Mouse (Mus musculus) lung, adult 2 months (tissue): ENCODE data around the gene Uso1. TPM values are rescaled to one million over a fixed set of nuclear protein-coding genes. Genes with fewer than 3 reads are reported as not detected.
"Not testable (repeated sequence)": the region's sequence is repeated elsewhere in the genome, so short reads cannot be mapped to it uniquely, and the experiment has no call there.

Experiments used
- DNase-seq: peaks from one replicate; pipeline ENCODE4 v3.0.0; 2022
- H3K4me1 ChIP-seq: fragments of 200-500 bp; 2 replicates; pipeline ENCODE4 v1.6.1; 2011; ENCODE audit warnings: low read length; ENCODE audit not compliant: control insufficient read depth, insufficient read depth
- H3K4me3 ChIP-seq: fragments of 200-500 bp; replicated peaks from 2 replicates; pipeline ENCODE3; 2011; ENCODE audit warnings: low read depth, mild to moderate bottlenecking, control low read depth, low read length; ENCODE audit errors: extremely low read depth
- CTCF ChIP-seq: fragments of 200-500 bp; IDR thresholded peaks from 2 replicates; pipeline ENCODE4 v1.5.1; 2011; ENCODE audit warnings: mild to moderate bottlenecking, low read length, control low read depth; ENCODE audit not compliant: insufficient read depth
- POLR2A ChIP-seq: fragments of 200-500 bp; IDR thresholded peaks from 2 replicates; pipeline ENCODE4 v1.6.1; 2011; ENCODE audit warnings: low read depth, mild to moderate bottlenecking, control low read depth, low read length, borderline replicate concordance; ENCODE audit errors: extremely low read depth
- WGBS: fragments of 180-500 bp; shearing (Covaris S2); methylation state at CpG from one replicate; pipeline ENCODE4 v1.1.7; 2018; 5-methylcytosine and 5-hydroxymethylcytosine counted together
- polyA plus RNA-seq: library from polyadenylated mRNA; depleted of rRNA; stranded (reverse); fragments of >200 nt; gene quantifications from 2 replicates; pipeline ENCODE4 v1.2.3, GENCODE M21; 2012

Uso1 gene
- polyA plus RNA-seq, 1 experiment: 19.1 TPM

DNA sequence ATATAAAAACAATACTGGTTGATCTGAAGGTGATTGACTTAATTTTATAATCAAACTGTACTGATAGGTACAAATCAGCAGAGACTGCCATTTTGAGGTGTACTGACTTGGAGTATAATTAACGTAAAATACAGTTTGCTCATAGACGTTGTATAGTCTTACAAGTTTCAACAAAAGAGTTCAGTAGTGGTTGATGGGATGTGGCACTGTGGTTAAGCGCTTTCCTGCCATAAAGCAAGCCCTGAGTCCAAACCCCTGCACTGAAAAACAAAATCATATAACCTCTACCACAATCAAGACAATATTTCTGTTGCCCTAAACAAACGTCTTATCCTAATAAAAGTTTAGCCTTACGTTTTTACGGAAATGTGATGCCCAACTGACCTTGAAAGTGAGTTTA, 28.2 kb downstream of the Uso1 start:
- DNase-seq: no peak
- no peak for TF ChIP-seq CTCF
- no peak for TF ChIP-seq POLR2A
- Histone ChIP-seq H3K4me3 (no peak overlapping the region), H3K4me1 (no peaks in the 10 kb centered on the region)
- 74% methylated on average over 6 of the region's 6 CpGs for WGBS

DNA sequence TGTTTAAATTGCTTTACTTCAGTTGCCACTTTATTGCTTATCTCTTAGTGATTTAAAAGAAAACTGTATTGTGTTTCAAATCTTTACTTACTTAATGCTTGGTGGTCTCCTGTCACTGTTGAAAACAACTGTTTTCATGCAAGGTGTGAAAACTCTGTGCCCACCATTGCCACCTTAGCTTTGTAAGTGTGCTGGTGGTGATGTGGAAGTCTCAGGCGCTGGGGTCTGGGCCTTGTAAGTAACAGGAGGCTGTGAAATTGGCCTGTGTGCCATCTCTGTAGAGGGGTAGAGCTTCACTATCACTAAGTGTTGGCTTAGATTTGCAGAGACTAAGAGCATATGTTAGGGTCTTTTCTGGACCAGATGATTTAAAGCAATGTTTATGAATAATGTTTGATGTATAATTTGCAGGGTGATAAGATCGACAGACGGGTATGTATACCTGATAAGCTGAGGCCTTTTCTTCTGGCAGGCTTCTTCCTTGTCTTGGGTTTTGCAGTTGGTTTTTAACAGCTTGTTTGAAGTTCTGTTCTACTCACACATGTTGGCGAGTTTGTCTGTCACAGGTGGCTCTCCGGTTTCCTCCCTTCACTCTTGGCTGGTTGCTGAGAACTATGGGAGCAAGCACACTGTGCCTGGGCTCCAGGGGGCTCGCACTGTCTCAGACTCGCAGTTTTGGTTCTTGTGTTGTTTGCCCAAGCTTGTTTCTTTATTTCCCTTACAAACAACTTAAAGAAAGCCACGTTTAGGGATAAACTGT, 45.5 kb downstream of the Uso1 start:
- WGBS: 74% methylated on average over 8 of the region's 8 CpGs

DNA sequence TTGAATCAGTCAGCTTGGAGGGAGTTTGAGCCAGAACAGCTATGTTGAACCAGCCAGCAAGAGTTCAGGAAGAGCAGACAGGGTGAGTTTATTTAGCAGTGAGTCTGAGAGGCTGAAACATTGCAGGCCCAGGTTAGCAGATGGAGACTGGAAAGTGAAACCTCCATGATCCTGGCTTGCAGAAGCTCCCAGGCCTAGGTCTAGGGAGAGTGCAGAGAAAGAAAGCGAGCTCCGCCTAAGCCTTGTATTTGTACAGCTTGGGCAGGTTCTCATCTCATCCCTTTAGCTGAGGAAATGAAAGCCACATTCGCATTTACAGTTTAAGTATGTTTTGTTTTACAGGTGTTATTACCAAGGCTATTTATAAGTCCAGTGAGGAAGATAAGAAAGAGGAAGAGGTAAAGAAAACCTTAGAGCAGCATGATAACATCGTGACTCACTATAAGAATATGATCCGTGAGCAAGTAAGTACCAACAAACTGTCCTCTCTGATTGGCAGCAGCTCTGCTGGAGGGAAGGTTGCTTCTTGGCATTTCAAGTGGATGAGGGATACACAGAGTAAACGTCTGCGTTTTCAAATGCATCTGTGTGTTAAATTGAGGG, 51.2 kb downstream of the Uso1 start:
- no peak for DNase-seq
- TF ChIP-seq POLR2A (no peak), CTCF (no peak)
- Histone ChIP-seq H3K4me1 (no peaks in the 10 kb centered on the region), H3K4me3 (no peak overlapping the region)
- WGBS: 95% methylated on average over 7 of the region's 7 CpGs

More for the DNA sequence above, 45.5 kb downstream of the Uso1 start:
- no peak overlapping the region for H3K4me3 ChIP-seq
- DNase-seq: no peak
- no peaks in the 10 kb centered on the region for H3K4me1 ChIP-seq
- TF ChIP-seq CTCF (no peak), POLR2A (no peak)

DNA sequence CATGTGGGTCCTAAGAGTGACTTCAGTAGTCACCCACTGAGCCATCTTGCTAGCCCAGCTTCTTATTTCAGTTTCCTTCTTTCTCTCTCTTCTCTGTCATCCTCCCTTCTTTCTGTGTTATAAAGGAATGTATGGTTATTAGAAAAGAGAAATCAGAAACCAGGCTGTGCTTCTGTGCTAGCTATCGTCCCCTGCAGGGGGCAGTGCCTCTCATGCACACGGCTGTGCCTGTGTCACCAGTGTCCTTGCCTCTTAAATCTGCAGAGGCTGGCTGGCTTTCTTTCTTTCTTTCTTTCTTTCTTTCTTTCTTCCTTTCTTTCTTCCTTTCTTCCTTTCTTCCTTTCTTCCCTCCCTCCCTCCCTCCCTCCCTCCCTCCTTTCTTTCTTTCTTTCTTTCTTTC, 58.0 kb downstream of the Uso1 start:
- H3K4me1 ChIP-seq, DNase-seq, H3K4me3 ChIP-seq: not testable (repeated sequence)
- TF ChIP-seq CTCF: peak; percentile 86
- WGBS: 44% methylated on average over 2 of the region's 2 CpGs

DNA sequence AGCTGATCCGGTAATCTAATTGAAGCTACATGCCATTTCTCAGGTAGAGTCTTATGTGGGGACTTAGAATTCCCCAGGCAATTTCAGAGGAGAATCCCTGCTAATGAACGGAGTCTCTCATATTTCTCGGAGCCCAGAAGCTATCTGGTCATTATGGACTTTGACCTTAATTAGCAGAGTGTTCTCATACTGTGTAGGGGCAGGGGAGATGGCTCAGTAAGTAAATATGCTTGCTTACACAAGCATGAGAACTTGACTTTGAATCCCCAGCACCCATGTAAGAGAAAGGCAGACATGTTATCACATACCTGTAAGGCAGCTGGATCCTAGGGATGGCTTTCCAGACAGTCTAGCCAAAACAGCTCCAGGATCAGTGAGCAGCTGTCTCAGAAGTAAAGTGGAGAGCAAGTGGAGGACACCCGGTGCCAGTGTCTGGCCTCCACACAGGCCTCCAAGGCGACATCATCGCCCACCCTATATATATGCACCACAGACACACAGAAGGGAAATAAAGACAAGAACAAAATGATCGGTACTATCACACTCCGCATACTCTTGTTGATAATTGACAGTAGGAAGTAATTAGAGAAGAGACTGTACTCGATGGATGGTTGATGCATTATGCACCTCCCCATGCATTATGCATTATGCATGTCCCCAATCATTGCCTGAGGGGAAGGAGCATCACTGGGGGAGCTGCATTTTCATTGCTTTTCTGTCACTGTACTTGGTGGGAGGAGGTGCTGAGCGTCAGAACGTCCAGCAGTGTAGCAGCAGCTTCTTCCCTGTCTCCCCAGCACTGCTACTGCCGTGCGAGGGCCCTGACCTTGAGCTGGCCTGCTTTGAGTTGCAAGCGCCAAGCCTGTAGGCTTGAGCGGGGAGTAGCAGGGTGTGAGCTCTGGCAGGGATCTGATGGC, 59.4 kb downstream of the Uso1 start:
- DNase-seq: no peak
- H3K4me1 ChIP-seq: no peaks in the 10 kb centered on the region
- WGBS: 89% methylated on average over 15 of the region's 15 CpGs
- no peak for TF ChIP-seq CTCF
- TF ChIP-seq POLR2A: no peak
- H3K4me3 ChIP-seq: no peak overlapping the region

DNA sequence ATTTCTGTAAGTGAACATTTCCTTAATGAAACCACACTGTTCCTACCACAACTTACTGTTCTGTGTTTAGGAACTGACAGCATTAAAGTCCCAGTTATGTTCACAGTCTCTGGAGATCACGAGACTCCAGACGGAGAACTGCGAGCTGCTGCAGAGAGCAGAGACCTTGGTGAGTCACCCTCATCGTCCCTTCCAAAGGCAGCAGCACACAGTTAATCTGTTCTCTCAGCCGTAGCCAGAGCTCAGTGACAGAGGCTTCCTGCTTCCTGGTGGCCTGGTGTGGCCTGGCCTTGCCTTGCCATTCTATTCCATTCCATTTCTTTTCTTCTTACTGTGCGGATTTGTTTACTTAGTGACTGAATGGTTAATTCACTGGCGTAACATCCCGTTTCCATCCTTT, 60.5 kb downstream of the Uso1 start:
- no peaks in the 10 kb centered on the region for H3K4me1 ChIP-seq
- no peak for DNase-seq
- H3K4me3 ChIP-seq: no peak overlapping the region
- WGBS: 57% methylated on average over 8 of the region's 8 CpGs
- TF ChIP-seq CTCF: no peak
- TF ChIP-seq POLR2A: no peak

DNA sequence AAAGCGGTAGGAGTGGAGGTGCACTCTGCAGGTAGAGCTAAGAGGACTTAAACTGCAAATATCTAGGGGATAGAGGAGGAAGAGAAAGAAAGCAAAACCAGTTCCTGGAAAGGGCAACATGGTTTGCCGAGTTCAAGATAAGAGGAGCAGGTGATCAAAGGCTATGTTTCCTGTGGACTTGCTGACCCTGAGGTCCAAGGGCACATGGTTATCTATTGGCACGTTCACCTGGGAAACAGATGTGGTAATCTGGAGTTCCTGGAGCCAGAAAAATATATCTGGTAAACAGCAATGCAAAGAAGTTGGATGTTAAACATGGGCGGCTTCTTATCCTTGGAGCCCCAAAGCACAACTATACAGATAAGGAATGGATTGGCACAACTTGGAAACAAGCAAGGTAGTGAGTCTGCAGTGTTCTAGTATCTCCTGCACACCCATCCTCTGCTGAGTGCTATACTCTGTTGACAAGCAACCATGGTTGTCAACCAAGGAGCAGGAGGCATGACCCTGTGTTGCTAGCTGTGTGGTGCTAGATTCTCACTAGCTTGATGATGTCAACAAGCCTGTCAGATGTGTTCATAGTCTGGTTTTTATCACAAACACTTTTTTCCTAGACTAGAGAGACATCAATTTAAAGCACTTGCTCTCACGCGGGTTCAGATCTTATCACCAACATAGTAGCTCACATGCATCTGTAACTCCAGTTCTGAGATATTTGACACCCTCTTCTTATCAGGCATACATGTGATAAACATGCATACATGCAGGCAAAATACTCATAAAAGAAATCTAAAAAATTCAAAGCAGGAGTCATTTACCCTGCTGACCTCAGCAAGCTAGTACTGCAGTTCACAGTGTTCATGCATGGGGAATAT, 66.7 kb downstream of the Uso1 start:
- DNase-seq: no peak
- Histone ChIP-seq H3K4me3 (no peak overlapping the region), H3K4me1 (peaks cover 16% of the 10 kb centered on the region)
- WGBS: 70% methylated on average over 6 of the region's 6 CpGs
- TF ChIP-seq CTCF: no peak
- TF ChIP-seq POLR2A: no peak

DNA sequence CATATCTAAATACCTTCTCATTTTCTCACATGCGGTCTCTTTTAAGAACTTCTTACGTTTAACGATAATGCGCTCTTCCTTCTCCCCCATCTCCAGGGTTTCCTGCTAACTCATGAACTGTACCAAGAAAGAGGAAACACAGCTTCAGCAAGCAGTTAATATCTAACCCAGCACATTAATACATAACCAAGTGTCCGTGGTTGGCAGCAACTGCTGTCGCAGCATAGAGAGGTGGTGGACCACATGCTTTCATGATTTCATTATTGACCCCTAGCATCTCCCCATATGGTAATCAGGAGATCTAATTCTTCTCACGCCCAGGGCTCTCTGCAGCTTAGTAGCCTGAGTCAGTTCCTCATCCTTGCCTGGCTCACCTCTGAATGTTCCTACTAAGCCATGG, 67.4 kb downstream of the Uso1 start:
- 67% methylated on average over 7 of the region's 7 CpGs for WGBS
- peaks cover 16% of the 10 kb centered on the region for H3K4me1 ChIP-seq
- no peak for DNase-seq
- H3K4me3 ChIP-seq: no peak overlapping the region
- TF ChIP-seq CTCF (no peak), POLR2A (no peak)

DNA sequence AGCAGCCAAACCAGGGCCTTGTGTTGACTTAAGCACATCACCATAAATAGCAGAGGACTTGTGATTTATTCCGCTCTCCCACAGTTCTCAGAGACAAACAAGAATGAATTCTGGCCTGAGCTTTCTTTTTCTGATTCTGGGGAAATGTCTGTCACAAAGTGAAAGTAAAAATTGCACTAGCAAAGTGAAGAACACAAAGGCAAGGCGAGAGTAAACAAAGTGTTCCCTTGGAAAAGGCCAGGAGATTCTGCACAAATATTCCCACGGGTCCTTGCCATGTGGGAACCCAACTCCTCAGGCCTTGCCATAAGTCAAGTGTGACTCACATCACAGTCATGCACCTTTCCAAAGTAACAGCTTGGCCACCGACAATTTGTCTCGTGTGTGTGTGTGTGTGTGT, 68.0 kb downstream of the Uso1 start:
- no peak for DNase-seq

More for the DNA sequence above, 68.0 kb downstream of the Uso1 start:
- Histone ChIP-seq H3K4me1 (peaks cover 16% of the 10 kb centered on the region), H3K4me3 (no peak overlapping the region)
- WGBS: 31% methylated on average over 5 of the region's 5 CpGs
- TF ChIP-seq CTCF (no peak), POLR2A (no peak)
